Mouse (Mus musculus) ES-Bruce4 (cell line): ENCODE measurements at regions not wholly inside any gene's neighbourhood (a gene's known extent, or its start where the extent isn't known, plus 50 kb on each side); places are given as distances from the start of the nearest gene placed in this dataset.

Experiments
- H3K27ac ChIP-seq: 2 replicates; pipeline ENCODE4 v1.5.1; 2012; ENCODE audit warnings: low read length, inconsistent platforms; ENCODE audit not compliant: insufficient read depth
- H3K27me3 ChIP-seq: 2 replicates; pipeline ENCODE4 v1.6.1; 2012; ENCODE audit warnings: mild to moderate bottlenecking, low read length, inconsistent platforms; ENCODE audit not compliant: control insufficient read depth, poor library complexity, insufficient read depth, severe bottlenecking
- H3K36me3 ChIP-seq: 2 replicates; pipeline ENCODE4 v1.6.1; 2012; ENCODE audit warnings: inconsistent platforms, mild to moderate bottlenecking, low read length, moderate library complexity; ENCODE audit not compliant: control insufficient read depth, poor library complexity, insufficient read depth, severe bottlenecking
- H3K4me1 ChIP-seq: one replicate; pipeline ENCODE4 v1.8.1; 2011; ENCODE audit warnings: low read length; ENCODE audit not compliant: control insufficient read depth, insufficient read depth
- H3K4me3 ChIP-seq: 2 replicates; pipeline ENCODE4 v1.5.1; 2011; ENCODE audit warnings: low read depth, mild to moderate bottlenecking, low read length
- H3K9ac ChIP-seq: 2 replicates; pipeline ENCODE4 v1.6.1; 2012; ENCODE audit warnings: low read depth, mild to moderate bottlenecking, inconsistent platforms; ENCODE audit not compliant: poor library complexity, severe bottlenecking
- H3K9me3 ChIP-seq: replicated peaks from 2 replicates; pipeline ENCODE4 v1.6.1; 2012; ENCODE audit warnings: mild to moderate bottlenecking, low read length, inconsistent platforms; ENCODE audit not compliant: control insufficient read depth, poor library complexity, insufficient read depth, severe bottlenecking
- CTCF ChIP-seq: IDR thresholded peaks from one replicate; pipeline ENCODE4 v1.8.1; 2011; ENCODE audit warnings: low read depth, low read length
- EP300 ChIP-seq: IDR thresholded peaks from 2 replicates; pipeline ENCODE4 v1.6.1; 2011; ENCODE audit warnings: low read depth, low read length; ENCODE audit not compliant: insufficient read depth
- POLR2A ChIP-seq: IDR thresholded peaks from one replicate; pipeline ENCODE4 v1.8.1; 2011; ENCODE audit warnings: low read length; ENCODE audit not compliant: insufficient read depth

- no peak overlapping the region for H3K27ac ChIP-seq
These were observed 83.4 kb upstream of the Paqr3 start for GRCm38 (mm10) chr5:97194656-97195280.

GRCm38 (mm10) chr5:97192656-97193055 is 81.3 kb upstream of the Paqr3 start:
- H3K9me3 ChIP-seq, result no peaks in the 10 kb centered on the region
- no peaks in the 10 kb centered on the region for H3K27me3 ChIP-seq
- no peak overlapping the region for H3K4me3 ChIP-seq
- no peak for TF ChIP-seq POLR2A
- H3K27ac ChIP-seq, result no peak overlapping the region
- no peaks in the 10 kb centered on the region for H3K4me1 ChIP-seq
- no peaks in the 10 kb centered on the region for H3K36me3 ChIP-seq
- no peak overlapping the region for H3K9ac ChIP-seq

More at GRCm38 (mm10) chr5:97194656-97195280, 83.4 kb upstream of the Paqr3 start:
- TF ChIP-seq EP300 (no peak), CTCF (no peak), POLR2A (no peak)
- H3K36me3 ChIP-seq, result no peaks in the 10 kb centered on the region
- no peaks in the 10 kb centered on the region for H3K27me3 ChIP-seq
- H3K4me1 ChIP-seq, result no peaks in the 10 kb centered on the region
- H3K9ac ChIP-seq, result no peak overlapping the region
- H3K4me3 ChIP-seq, result no peak overlapping the region
- no peaks in the 10 kb centered on the region for H3K9me3 ChIP-seq

GRCm38 (mm10) chr5:97190695-97191094 is 79.3 kb upstream of the Paqr3 start:
- TF ChIP-seq CTCF (no peak), POLR2A (no peak), EP300 (no peak)
- H3K9ac ChIP-seq, result no peak overlapping the region
- H3K36me3 ChIP-seq, result no peaks in the 10 kb centered on the region
- no peaks in the 10 kb centered on the region for H3K9me3 ChIP-seq
- H3K4me1 ChIP-seq, result no peaks in the 10 kb centered on the region
- no peak overlapping the region for H3K27ac ChIP-seq
- no peaks in the 10 kb centered on the region for H3K27me3 ChIP-seq
- no peak overlapping the region for H3K4me3 ChIP-seq

GRCm38 (mm10) chr5:97184512-97184911 is 73.1 kb upstream of the Paqr3 start:
- no peaks in the 10 kb centered on the region for H3K9me3 ChIP-seq
- H3K4me3 ChIP-seq, result no peak overlapping the region
- no peak overlapping the region for H3K9ac ChIP-seq
- no peak for TF ChIP-seq CTCF
- no peak for TF ChIP-seq EP300
- no peak for TF ChIP-seq POLR2A
- no peaks in the 10 kb centered on the region for H3K4me1 ChIP-seq
- H3K36me3 ChIP-seq, result no peaks in the 10 kb centered on the region
- H3K27ac ChIP-seq, result no peak overlapping the region
- H3K27me3 ChIP-seq, result no peaks in the 10 kb centered on the region

- Histone ChIP-seq H3K9me3 (no peaks in the 10 kb centered on the region), H3K4me3 (no peak overlapping the region), H3K27me3 (no peaks in the 10 kb centered on the region), H3K36me3 (no peaks in the 10 kb centered on the region), H3K4me1 (no peaks in the 10 kb centered on the region), H3K9ac (no peak overlapping the region), H3K27ac (no peak overlapping the region)
- no peak for TF ChIP-seq CTCF
- TF ChIP-seq EP300, result no peak
- TF ChIP-seq POLR2A, result no peak
These were observed 69.9 kb upstream of the Paqr3 start for GRCm38 (mm10) chr5:97181249-97181648.

- no peaks in the 10 kb centered on the region for H3K9me3 ChIP-seq
- H3K4me3 ChIP-seq, result no peak overlapping the region
- H3K36me3 ChIP-seq, result no peaks in the 10 kb centered on the region
- H3K9ac ChIP-seq, result no peak overlapping the region
- no peak for TF ChIP-seq EP300
- no peak overlapping the region for H3K27ac ChIP-seq
- H3K4me1 ChIP-seq, result no peaks in the 10 kb centered on the region
- H3K27me3 ChIP-seq, result no peaks in the 10 kb centered on the region
These were observed 63.0 kb upstream of the Paqr3 start for GRCm38 (mm10) chr5:97174446-97174845.
